Mouse (Mus musculus): ENCODE measurements around the gene Mybpc2. TPM values are rescaled to one million over a fixed set of nuclear protein-coding genes. Genes with fewer than 3 reads are reported as not detected.

The Mybpc2 gene
- polyA plus RNA-seq, 1 experiment from 2014 or later = 0.57 TPM

GRCm38 (mm10) chr7:44474419-44474818, 50.0 kb downstream of the Mybpc2 start:
- peak overlapping the region; percentile 46; the same call in 1 of the 2 replicates for H3K9ac ChIP-seq (ENCODE audit: low read depth, low read length)
- H3K4me3 ChIP-seq (ENCODE audit: low read depth, low read length) = no peak overlapping the region
- H3K9me3 ChIP-seq (ENCODE audit: control insufficient read depth, low read length) = no peaks in the 10 kb centered on the region
- peak overlapping the region; percentile 58; the same call in 1 of the 2 replicates for H3K27ac ChIP-seq (replicated peaks; ENCODE audit: low read depth, low read length)
- peaks cover 28% of the 10 kb centered on the region for H3K27me3 ChIP-seq (replicated peaks; ENCODE audit: control insufficient read depth, insufficient read depth, low read length)
- H3K4me1 ChIP-seq (ENCODE audit: control insufficient read depth, insufficient read depth, low read length) = 0 out of 2 replicates have a peak, but pooled peaks cover 6% of the 10 kb centered on the region
- H3K4me2 ChIP-seq (ENCODE audit: low read depth, low read length) = peak overlapping the region; percentile 24; the same call in 1 of the 2 replicates
- peak; percentile 60; the same call in 1 of the 2 replicates for ATAC-seq (ENCODE audit: low read depth)
- WGBS = 16% methylated on average over 4 of the region's 4 CpGs
- H3K36me3 ChIP-seq (ENCODE audit: control insufficient read depth, insufficient read depth, low read length) = 0 out of 2 replicates have a peak, but pooled peaks cover 3% of the 10 kb centered on the region
- DNase-seq (ENCODE audit: low spot score) = peak; percentile 73

GRCm38 (mm10) chr7:44472961-44473646, 51.4 kb downstream of the Mybpc2 start:
- Histone ChIP-seq H3K36me3 (ENCODE audit: control insufficient read depth, insufficient read depth, low read length) (0 out of 2 replicates have a peak, but pooled peaks cover 6% of the 10 kb centered on the region), H3K4me2 (ENCODE audit: low read depth, low read length) (no peak overlapping the region), H3K4me1 (ENCODE audit: control insufficient read depth, insufficient read depth, low read length) (peaks cover 15% of the 10 kb centered on the region), H3K9ac (ENCODE audit: low read depth, low read length) (peak overlapping the region; percentile 46; the same call in 1 of the 2 replicates), H3K9me3 (ENCODE audit: control insufficient read depth, low read length) (no peaks in the 10 kb centered on the region), H3K4me3 (ENCODE audit: low read depth, low read length) (no peak overlapping the region), H3K27ac (replicated peaks; ENCODE audit: low read depth, low read length) (peak overlapping the region; percentile 58), H3K27me3 (replicated peaks; ENCODE audit: control insufficient read depth, insufficient read depth, low read length) (peaks cover 22% of the 10 kb centered on the region)
- ATAC-seq (ENCODE audit: low read depth) (peak; percentile 46), DNase-seq (ENCODE audit: low spot score) (peak; percentile 56)
- WGBS = 40% methylated on average over 7 of the region's 9 CpGs

DNA sequence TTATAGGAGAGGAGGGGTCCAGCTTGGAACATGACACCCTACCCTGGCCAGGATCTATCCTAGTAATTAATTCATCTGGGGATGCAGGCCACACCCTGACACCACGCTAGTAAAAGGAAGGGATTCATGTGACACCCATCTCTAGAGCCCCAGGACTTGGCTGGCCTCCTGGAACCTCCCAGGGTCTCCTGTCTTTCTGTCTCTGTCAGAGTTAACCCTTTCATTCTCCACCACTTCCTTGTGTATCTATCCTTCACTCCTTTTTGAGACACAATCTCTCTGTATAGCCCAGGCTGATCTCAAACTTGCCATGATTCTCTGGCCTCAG, 51.9 kb downstream of the Mybpc2 start:
- ATAC-seq (ENCODE audit: low read depth) = peak; percentile 5; the same call in 1 of the 2 replicates
- WGBS = 11% methylated on average over 1 of the region's 1 CpGs
- Histone ChIP-seq H3K4me1 (ENCODE audit: control insufficient read depth, insufficient read depth, low read length) (peaks cover 15% of the 10 kb centered on the region), H3K4me3 (ENCODE audit: low read depth, low read length) (no peak overlapping the region), H3K9ac (ENCODE audit: low read depth, low read length) (no peak overlapping the region), H3K27me3 (replicated peaks; ENCODE audit: control insufficient read depth, insufficient read depth, low read length) (peaks cover 16% of the 10 kb centered on the region), H3K27ac (replicated peaks; ENCODE audit: low read depth, low read length) (no peak overlapping the region; the same call in 1 of the 2 replicates), H3K36me3 (ENCODE audit: control insufficient read depth, insufficient read depth, low read length) (0 out of 2 replicates have a peak, but pooled peaks cover 6% of the 10 kb centered on the region), H3K4me2 (ENCODE audit: low read depth, low read length) (no peak overlapping the region), H3K9me3 (ENCODE audit: control insufficient read depth, low read length) (no peaks in the 10 kb centered on the region)
- DNase-seq (ENCODE audit: low spot score) = no peak

DNA sequence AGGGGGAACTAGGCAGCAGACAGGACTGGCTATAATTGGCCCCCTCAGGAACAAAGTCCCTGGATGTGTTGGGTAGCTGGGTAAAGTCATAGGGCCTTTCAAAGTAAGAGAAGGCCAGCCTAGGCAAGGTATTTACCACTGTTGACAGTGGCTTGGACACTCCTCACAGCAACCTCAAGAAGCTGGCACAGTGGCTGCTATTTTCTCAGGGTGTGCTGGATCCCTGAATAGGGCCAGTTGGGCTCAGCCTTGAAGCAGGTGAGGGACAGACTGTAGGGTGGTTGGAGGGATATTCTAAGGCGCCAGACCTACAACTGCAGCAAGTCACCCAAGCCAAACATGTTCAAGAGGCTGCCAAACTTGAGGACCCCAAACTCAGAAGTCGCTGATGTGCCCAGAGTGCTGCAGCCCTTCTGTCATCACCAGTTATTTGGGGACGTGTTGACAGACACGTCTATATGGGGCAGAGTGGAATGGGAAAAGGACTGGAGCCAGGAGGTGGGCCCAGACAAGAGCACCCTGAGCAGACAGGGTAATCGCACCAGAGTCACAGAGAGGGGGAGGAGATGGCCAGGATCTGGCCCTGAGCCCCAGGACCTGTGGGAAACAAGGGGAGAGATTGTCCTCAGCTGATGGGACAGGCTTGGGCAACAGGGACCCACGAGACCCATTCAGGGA, 52.4 kb downstream of the Mybpc2 start:
- peak; percentile 6; the same call in 1 of the 2 replicates for ATAC-seq (ENCODE audit: low read depth)
- H3K4me1 ChIP-seq (ENCODE audit: control insufficient read depth, insufficient read depth, low read length) = peaks cover 15% of the 10 kb centered on the region
- H3K9ac ChIP-seq (ENCODE audit: low read depth, low read length) = no peak overlapping the region
- H3K27ac ChIP-seq (replicated peaks; ENCODE audit: low read depth, low read length) = peak overlapping the region; percentile 15; the same call in 1 of the 2 replicates
- no peak overlapping the region for H3K4me2 ChIP-seq (ENCODE audit: low read depth, low read length)
- no peaks in the 10 kb centered on the region for H3K9me3 ChIP-seq (ENCODE audit: control insufficient read depth, low read length)
- peaks cover 12% of the 10 kb centered on the region for H3K27me3 ChIP-seq (replicated peaks; ENCODE audit: control insufficient read depth, insufficient read depth, low read length)
- WGBS = 28% methylated on average over 6 of the region's 6 CpGs
- peak; percentile 63 for DNase-seq (ENCODE audit: low spot score)
- H3K4me3 ChIP-seq (ENCODE audit: low read depth, low read length) = no peak overlapping the region
- 0 out of 2 replicates have a peak, but pooled peaks cover 6% of the 10 kb centered on the region for H3K36me3 ChIP-seq (ENCODE audit: control insufficient read depth, insufficient read depth, low read length)

DNA sequence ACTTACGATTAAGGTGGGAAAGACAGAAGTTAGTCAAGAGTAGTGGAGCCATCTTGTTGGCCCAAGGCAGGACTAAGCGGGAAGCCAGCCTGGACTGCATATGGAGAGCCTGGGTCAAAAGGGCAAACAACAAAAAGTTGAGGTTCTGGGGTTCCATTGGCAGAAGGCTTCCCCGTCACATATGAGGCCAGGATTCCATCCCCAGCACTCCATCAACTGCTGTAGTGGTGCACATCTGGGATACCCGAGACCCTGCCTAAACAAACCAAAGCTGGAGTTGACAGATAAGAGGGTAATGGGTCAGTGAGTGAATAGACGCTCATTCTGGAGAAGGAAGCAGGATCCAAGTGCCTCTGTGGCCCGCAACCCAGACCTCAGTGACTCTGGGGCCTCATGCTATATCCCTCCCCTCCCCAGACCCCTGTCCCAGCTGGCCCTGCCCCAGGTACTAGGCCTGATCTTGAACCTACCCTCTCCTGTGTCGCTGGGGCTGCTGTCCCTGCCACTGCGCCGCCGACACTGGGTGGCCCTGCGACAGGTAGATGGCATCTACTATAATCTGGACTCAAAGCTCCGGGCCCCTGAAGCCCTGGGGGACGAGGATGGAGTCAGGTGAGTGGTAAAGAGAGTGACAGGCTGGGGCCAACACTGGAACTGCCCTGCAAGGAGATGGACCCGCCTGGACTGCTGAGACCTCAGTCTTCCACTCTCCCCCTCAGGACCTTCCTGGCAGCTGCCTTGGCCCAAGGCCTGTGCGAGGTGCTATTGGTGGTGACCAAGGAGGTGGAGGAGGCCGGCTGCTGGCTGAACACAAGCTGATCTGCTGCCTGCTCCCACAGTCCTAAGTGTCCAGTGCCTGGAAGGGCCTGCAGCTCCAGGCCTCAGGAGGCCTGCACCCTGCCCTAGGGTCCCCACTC, 53.5 kb downstream of the Mybpc2 start:
- Histone ChIP-seq H3K9ac (ENCODE audit: low read depth, low read length) (no peak overlapping the region), H3K27me3 (replicated peaks; ENCODE audit: control insufficient read depth, insufficient read depth, low read length) (peaks cover 10% of the 10 kb centered on the region), H3K27ac (replicated peaks; ENCODE audit: low read depth, low read length) (no peak overlapping the region; the same call in 1 of the 2 replicates), H3K4me3 (ENCODE audit: low read depth, low read length) (no peak overlapping the region), H3K9me3 (ENCODE audit: control insufficient read depth, low read length) (no peaks in the 10 kb centered on the region), H3K36me3 (ENCODE audit: control insufficient read depth, insufficient read depth, low read length) (0 out of 2 replicates have a peak, but pooled peaks cover 6% of the 10 kb centered on the region), H3K4me1 (ENCODE audit: control insufficient read depth, insufficient read depth, low read length) (peaks cover 15% of the 10 kb centered on the region), H3K4me2 (ENCODE audit: low read depth, low read length) (no peak overlapping the region)
- no peak for DNase-seq (ENCODE audit: low spot score)
- ATAC-seq (ENCODE audit: low read depth) = no peak
- 81% methylated on average over 15 of the region's 16 CpGs for WGBS

- no peak for ATAC-seq (ENCODE audit: low read depth)
- H3K27me3 ChIP-seq (replicated peaks; ENCODE audit: control insufficient read depth, insufficient read depth, low read length) = peaks cover 7% of the 10 kb centered on the region; the same call in 1 of the 2 replicates
- H3K4me2 ChIP-seq (ENCODE audit: low read depth, low read length) = no peak overlapping the region
- H3K9me3 ChIP-seq (ENCODE audit: control insufficient read depth, low read length) = no peaks in the 10 kb centered on the region
- no peak overlapping the region for H3K4me3 ChIP-seq (ENCODE audit: low read depth, low read length)
- H3K27ac ChIP-seq (replicated peaks; ENCODE audit: low read depth, low read length) = no peak overlapping the region
- no peak for DNase-seq (ENCODE audit: low spot score)
- H3K4me1 ChIP-seq (ENCODE audit: control insufficient read depth, insufficient read depth, low read length) = peaks cover 9% of the 10 kb centered on the region
- 87% methylated on average over 16 of the region's 16 CpGs for WGBS
- H3K36me3 ChIP-seq (ENCODE audit: control insufficient read depth, insufficient read depth, low read length) = 0 out of 2 replicates have a peak, but pooled peaks cover 6% of the 10 kb centered on the region
- no peak overlapping the region for H3K9ac ChIP-seq (ENCODE audit: low read depth, low read length)
Observed at GRCm38 (mm10) chr7:44469677-44470675, 54.5 kb downstream of the Mybpc2 start.

DNA sequence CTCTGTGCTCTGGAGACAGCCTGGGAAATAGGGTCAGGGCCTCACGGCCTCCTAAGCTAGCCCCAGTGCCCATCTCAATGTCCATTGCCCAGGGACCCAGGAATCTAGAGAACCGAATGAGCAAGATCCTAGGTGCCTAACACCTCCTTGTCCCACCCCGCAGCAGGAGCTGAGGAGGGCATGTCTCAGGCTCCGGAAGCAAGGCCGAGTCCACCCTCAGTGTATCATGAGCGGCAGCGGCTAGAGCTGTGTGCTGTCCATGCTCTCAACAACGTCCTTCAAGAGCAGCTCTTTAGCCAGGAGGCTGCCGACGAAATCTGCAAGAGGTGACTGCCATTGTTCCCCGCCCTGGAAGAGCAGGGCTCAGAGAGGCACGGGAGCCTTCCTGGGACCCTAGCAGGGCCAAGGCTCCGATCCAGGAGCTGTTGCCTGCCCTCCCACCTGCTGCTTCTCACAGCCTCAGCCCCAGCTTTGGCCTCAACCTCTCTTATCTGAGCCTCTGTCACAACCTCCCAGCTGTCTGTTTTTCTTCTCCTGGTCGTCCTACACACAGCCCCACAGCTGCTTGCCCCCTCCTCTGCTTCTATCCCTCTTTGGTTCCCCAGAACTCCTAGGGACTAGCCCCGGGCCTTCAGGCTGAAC, 55.7 kb downstream of the Mybpc2 start:
- peaks cover 3% of the 10 kb centered on the region for H3K27me3 ChIP-seq (replicated peaks; ENCODE audit: control insufficient read depth, insufficient read depth, low read length)
- peak overlapping the region; percentile 75; the same call in 1 of the 2 replicates for H3K27ac ChIP-seq (replicated peaks; ENCODE audit: low read depth, low read length)
- H3K4me1 ChIP-seq (ENCODE audit: control insufficient read depth, insufficient read depth, low read length) = peaks cover 9% of the 10 kb centered on the region
- WGBS = 64% methylated on average over 15 of the region's 15 CpGs
- H3K36me3 ChIP-seq (ENCODE audit: control insufficient read depth, insufficient read depth, low read length) = 0 out of 2 replicates have a peak, but pooled peaks cover 6% of the 10 kb centered on the region
- peak overlapping the region; percentile 80 for H3K4me2 ChIP-seq (ENCODE audit: low read depth, low read length)
- H3K9me3 ChIP-seq (ENCODE audit: control insufficient read depth, low read length) = no peaks in the 10 kb centered on the region
- ATAC-seq (ENCODE audit: low read depth) (no peak), DNase-seq (ENCODE audit: low spot score) (no peak)
- H3K9ac ChIP-seq (ENCODE audit: low read depth, low read length) = peak overlapping the region; percentile 86
- peak overlapping the region; percentile 76 for H3K4me3 ChIP-seq (ENCODE audit: low read depth, low read length)
